Mouse (Mus musculus) right cerebral cortex, adult 18-20 months (tissue): ENCODE data around the gene Vmn1r165.
"Not testable (repeated sequence)": the region's sequence is repeated elsewhere in the genome, so short reads cannot be mapped to it uniquely, and the experiment has no call there.

ENCODE experiments used
- DNase-seq: peaks from one replicate; pipeline ENCODE4 v3.0.0; 2022; ENCODE audit warnings: mixed read lengths

Gene Vmn1r165

DNA sequence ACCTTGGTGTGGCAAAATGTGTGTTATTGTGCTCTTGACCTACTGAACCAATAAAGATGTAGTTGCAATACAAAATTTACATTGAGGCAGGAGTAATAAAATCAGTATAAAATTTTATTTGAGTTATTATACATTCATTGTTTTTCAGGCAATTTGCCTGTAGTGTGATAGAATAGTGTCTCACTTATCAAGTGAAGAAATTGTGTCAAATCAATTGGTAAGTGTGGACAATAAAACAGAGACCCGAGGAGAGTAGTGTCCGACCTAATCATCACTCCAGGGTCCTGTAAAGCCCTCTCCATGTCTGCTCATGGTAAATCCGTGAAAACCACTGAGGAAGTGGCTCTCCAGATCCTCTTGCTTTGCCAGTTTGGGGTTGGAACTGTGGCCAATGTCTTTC lies at the start of gene Vmn1r165:
Gene Vmn1r165 (plus strand): TSS at position 301 of the 400 bp plus-strand sequence.
- DNase-seq: not testable (repeated sequence)

DNA sequence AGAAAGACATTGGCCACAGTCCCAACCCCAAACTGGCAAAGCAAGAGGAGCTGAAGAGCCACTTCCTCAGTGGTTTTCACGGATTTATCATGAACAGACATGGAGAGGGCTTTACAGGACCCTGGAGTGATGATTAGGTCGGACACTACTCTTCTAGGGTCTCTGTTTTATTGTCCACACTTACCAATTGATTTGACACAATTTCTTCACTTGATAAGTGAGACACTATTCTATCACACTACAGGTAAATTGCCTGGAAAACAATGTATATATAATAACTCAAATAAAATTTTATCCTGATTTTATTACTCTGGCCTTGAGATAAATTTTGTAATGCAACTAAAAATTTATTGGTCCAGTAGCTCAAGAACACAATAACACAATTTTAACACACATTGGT lies 34.5 kb downstream of the Vmn1r165 start, which contains the start of gene Vmn1r166:
Gene Vmn1r166 (minus strand): TSS at position 101 of the 400 bp plus-strand sequence.
- not testable (repeated sequence) for DNase-seq
